Mouse (Mus musculus): ENCODE results near the gene Kcnma1.
A peak's percentile ranks its signal among the peaks of the same experiment; 100 is the strongest.

DNA sequence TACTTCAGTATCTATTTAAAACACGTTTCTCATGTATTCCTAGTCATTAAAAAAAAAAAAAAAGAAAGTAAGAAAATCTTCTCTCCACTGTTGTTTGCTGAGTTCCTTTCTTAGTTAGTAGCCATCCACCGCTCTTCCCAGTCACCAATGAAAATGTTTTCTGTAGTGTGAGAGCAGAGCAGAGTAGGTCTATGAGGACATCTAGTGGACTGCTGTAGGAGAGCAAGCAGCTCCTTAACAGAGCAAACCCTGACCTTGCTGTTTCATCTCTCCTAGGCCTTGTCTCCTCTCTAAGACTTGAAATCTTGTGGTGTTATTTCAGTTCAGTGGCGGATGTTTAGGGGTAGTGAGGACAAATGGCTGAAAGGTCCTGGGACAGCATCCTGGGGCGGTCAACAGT lies 585.2 kb downstream of the Kcnma1 start:
- TF ChIP-seq CTCF (IDR thresholded peaks at IDR 0.05) (peak; percentile 85), EP300 (IDR thresholded peaks at IDR 0.05) (no peak)

Data from lung, postnatal 0 days (tissue).